Mouse (Mus musculus) testis, adult 2 months (tissue): ENCODE results near the gene Kcne1l.

Source experiments
- CTCF ChIP-seq: fragments of 200-500 bp; IDR thresholded peaks from 2 replicates; pipeline ENCODE4 v1.5.1; 2012; ENCODE audit warnings: low read depth, mild to moderate bottlenecking, inconsistent platforms, low read length, moderate library complexity; ENCODE audit not compliant: control insufficient read depth, insufficient read depth, insufficient replicate concordance
- POLR2A ChIP-seq: fragments of 200-500 bp; IDR thresholded peaks from 2 replicates; pipeline ENCODE4 v1.6.1; 2012; ENCODE audit warnings: low read depth, mild to moderate bottlenecking, inconsistent platforms, low read length, moderate library complexity; ENCODE audit not compliant: control insufficient read depth

- TF ChIP-seq POLR2A = no peak
- TF ChIP-seq CTCF = no peak
Measured at GRCm38 (mm10) chrX:142305869-142306581, at the start of gene Kcne1l.
